Mouse (Mus musculus) midbrain, embryonic 13.5 days (tissue): ENCODE data around the gene Gm9803. TPM values are rescaled to one million over a fixed set of nuclear protein-coding genes. Genes with fewer than 3 reads are reported as not detected.

Source experiments
- ATAC-seq: fragments of 200-750 bp; cut with Nextera tagmentation; 2 replicates; pipeline ENCODE4 v1.8.0; 2017; ENCODE audit warnings: mild to moderate bottlenecking, moderate TSS enrichment, moderate library complexity
- H3K27ac ChIP-seq: fragments of 300-500 bp; sonication (generic); 2 replicates; pipeline ENCODE4 v1.5.1; 2015; ENCODE audit warnings: inconsistent platforms, mild to moderate bottlenecking, moderate library complexity
- H3K27me3 ChIP-seq: fragments of 300-500 bp; sonication (generic); 2 replicates; pipeline ENCODE4 v1.6.1; 2015; ENCODE audit warnings: mild to moderate bottlenecking, inconsistent platforms
- H3K36me3 ChIP-seq: fragments of 300-500 bp; sonication (generic); 2 replicates; pipeline ENCODE4 v1.6.1; 2015; ENCODE audit warnings: mild to moderate bottlenecking, inconsistent platforms
- H3K4me1 ChIP-seq: fragments of 300-500 bp; sonication (generic); replicated peaks from 2 replicates; pipeline ENCODE4 v1.6.1; 2015; ENCODE audit warnings: inconsistent platforms
- H3K4me2 ChIP-seq: fragments of 300-500 bp; sonication (generic); replicated peaks from 2 replicates; pipeline ENCODE4 v1.6.1; 2015; ENCODE audit warnings: moderate library complexity, mild to moderate bottlenecking, inconsistent platforms
- H3K4me3 ChIP-seq: fragments of 300-500 bp; sonication (generic); replicated peaks from 2 replicates; pipeline ENCODE4 v1.5.1; 2015; ENCODE audit warnings: mild to moderate bottlenecking, inconsistent platforms
- H3K9ac ChIP-seq: fragments of 300-500 bp; sonication (generic); replicated peaks from 2 replicates; pipeline ENCODE4 v1.6.1; 2015; ENCODE audit warnings: mild to moderate bottlenecking, inconsistent platforms
- H3K9me3 ChIP-seq: fragments of 300-500 bp; sonication (generic); 2 replicates; pipeline ENCODE4 v1.6.1; 2016; ENCODE audit warnings: mild to moderate bottlenecking, inconsistent platforms
- WGBS: fragments of 180-500 bp; shearing (Covaris S2); methylation state at CpG from one replicate; pipeline ENCODE4 v1.1.7; 2015; 5-methylcytosine and 5-hydroxymethylcytosine counted together
- polyA plus RNA-seq: library from polyadenylated mRNA; unstranded; fragments of >200 nt; fragmentation: Nextera tagmentation; extraction: Ambion mirVana; gene quantifications from 2 replicates; pipeline ENCODE4 v1.2.1, GENCODE M21; 2015

Gm9803 gene
- polyA plus RNA-seq, 1 experiment from 2014 or later = 30.9 TPM

GRCm38 (mm10) chr10:43551388-43551787, 27.5 kb downstream of the Gm9803 start:
- Histone ChIP-seq H3K27me3 (no peaks in the 10 kb centered on the region), H3K9me3 (no peaks in the 10 kb centered on the region), H3K36me3 (no peaks in the 10 kb centered on the region), H3K4me1 (peaks cover 7% of the 10 kb centered on the region; the same call in 1 of the 2 replicates), H3K4me3 (no peak overlapping the region), H3K9ac (no peak overlapping the region), H3K27ac (no peak overlapping the region), H3K4me2 (no peak overlapping the region)
- ATAC-seq = 0 out of 2 replicates have a peak, but pooled peaks have one; percentile 34
- 26% methylated on average over 3 of the region's 3 CpGs for WGBS

- Histone ChIP-seq H3K4me1 (no peaks in the 10 kb centered on the region), H3K27ac (no peak overlapping the region), H3K4me2 (no peak overlapping the region), H3K9me3 (no peaks in the 10 kb centered on the region), H3K9ac (no peak overlapping the region), H3K27me3 (no peaks in the 10 kb centered on the region), H3K36me3 (no peaks in the 10 kb centered on the region), H3K4me3 (no peak overlapping the region)
- no peak for ATAC-seq
- 92% methylated on average over 5 of the region's 5 CpGs for WGBS
Measured at GRCm38 (mm10) chr10:43557630-43558165, 33.8 kb downstream of the Gm9803 start.

- Histone ChIP-seq H3K27ac (no peak overlapping the region), H3K4me1 (no peaks in the 10 kb centered on the region), H3K9me3 (no peaks in the 10 kb centered on the region), H3K9ac (no peak overlapping the region), H3K36me3 (no peaks in the 10 kb centered on the region), H3K27me3 (no peaks in the 10 kb centered on the region), H3K4me3 (no peak overlapping the region), H3K4me2 (no peak overlapping the region)
- WGBS = 79% methylated on average over 11 of the region's 11 CpGs
- no peak for ATAC-seq
Measured at GRCm38 (mm10) chr10:43559313-43559712, 35.4 kb downstream of the Gm9803 start.

GRCm38 (mm10) chr10:43560765-43561164, 36.9 kb downstream of the Gm9803 start:
- Histone ChIP-seq H3K4me2 (no peak overlapping the region), H3K4me1 (no peaks in the 10 kb centered on the region), H3K36me3 (no peaks in the 10 kb centered on the region), H3K9ac (no peak overlapping the region), H3K27ac (no peak overlapping the region), H3K27me3 (no peaks in the 10 kb centered on the region), H3K4me3 (no peak overlapping the region), H3K9me3 (no peaks in the 10 kb centered on the region)
- WGBS = 36% methylated on average over 2 of the region's 2 CpGs
- ATAC-seq = no peak

DNA sequence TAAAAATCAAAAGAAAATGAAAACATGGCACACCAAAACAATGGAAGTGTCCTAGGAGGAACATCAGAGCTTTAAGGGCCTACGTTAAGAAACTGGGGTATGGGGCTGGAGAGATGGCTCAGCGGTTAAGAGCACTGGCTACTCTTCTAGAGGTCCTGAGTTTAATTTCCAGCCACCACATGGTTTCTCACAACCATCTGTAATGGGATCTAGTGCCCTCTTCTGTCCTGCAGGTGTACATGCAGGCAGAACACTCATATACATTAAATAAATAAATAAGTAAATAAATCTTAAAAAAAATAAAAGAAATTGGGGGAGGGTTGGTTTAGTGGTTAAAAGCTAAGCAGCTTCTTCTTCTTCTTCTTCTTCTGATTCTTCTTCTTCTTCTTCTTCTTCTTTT, 37.4 kb downstream of the Gm9803 start:
- Histone ChIP-seq H3K27ac (no peak overlapping the region), H3K27me3 (no peaks in the 10 kb centered on the region), H3K36me3 (no peaks in the 10 kb centered on the region), H3K4me3 (no peak overlapping the region), H3K9ac (no peak overlapping the region), H3K9me3 (no peaks in the 10 kb centered on the region), H3K4me2 (no peak overlapping the region), H3K4me1 (no peaks in the 10 kb centered on the region)
- ATAC-seq = no peak
- WGBS = 96% methylated on average over 2 of the region's 2 CpGs

Other genes starting within 250 kb of the Gm9803 start
- gene Bend3, start 45.3 kb upstream of the Gm9803 start, polyA plus RNA-seq = 4.2 TPM in 2 replicates
- 68.4 and 70.7 TPM in 2 replicates for gene 1700021F05Rik, start 16.9 kb downstream of the Gm9803 start, polyA plus RNA-seq
- gene Cd24a, start 54.2 kb downstream of the Gm9803 start, polyA plus RNA-seq = 921 and 994 TPM in 2 replicates